In the genomic region with DNA sequence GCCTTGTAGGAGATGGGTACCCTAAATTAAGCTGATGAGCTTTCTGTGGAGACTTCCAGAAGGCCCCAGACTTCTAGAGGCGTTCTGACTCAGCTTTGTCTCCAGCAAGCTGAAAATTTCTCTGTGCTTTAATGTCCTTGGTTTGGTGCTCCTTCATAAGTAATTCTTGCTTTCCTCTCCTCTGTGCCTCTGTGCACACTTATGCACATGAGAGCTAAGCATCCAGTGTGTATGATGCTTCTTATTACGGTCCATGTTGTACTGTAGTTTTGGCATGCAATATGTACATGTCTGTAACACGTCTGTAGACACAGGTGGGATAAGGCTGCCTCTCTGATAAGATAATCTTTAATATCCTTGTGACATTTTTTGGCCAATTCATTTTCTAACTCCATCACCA, we compare ENCODE assay signal across 24 mouse cellular contexts. TPM values are rescaled to one million over a fixed set of nuclear protein-coding genes. Genes with fewer than 3 reads are reported as not detected.
"Had no signal": no experiment of that assay in that cellular context is flagged by ENCODE, and none has a peak within 500 bp of the region (broad histone marks: within the 10 kb centered on the region; RNA-seq: fewer than 3 reads in every experiment).

No protein-coding gene starts in this region.

- H3K27me3 ChIP-seq: stomach, embryonic 15.5 days had no signal

- H3K9ac ChIP-seq: neural tube, embryonic 13.5 days; neural tube, embryonic 15.5 days; stomach, embryonic 15.5 days had no signal

- H3K4me3 ChIP-seq: neural tube, embryonic 13.5 days; neural tube, embryonic 15.5 days; stomach, embryonic 15.5 days had no signal

- H3K9me3 ChIP-seq: neural tube, embryonic 13.5 days; neural tube, embryonic 15.5 days; stomach, embryonic 15.5 days had no signal

- H3K36me3 ChIP-seq: neural tube, embryonic 13.5 days; neural tube, embryonic 15.5 days; stomach, embryonic 15.5 days had no signal

- DNase-seq: retina, postnatal 1 day; right cerebral cortex, adult 18-20 months; right cerebral cortex, postnatal 14 days; right cerebral cortex, postnatal 25 days; right cerebral cortex, postnatal 4 days; spleen, adult 18-20 months; thymus, adult 18-20 months; thymus, adult 2 months; thymus, postnatal 25 days; thymus, postnatal 36 days; thymus, postnatal 4 days had no signal

- H3K4me2 ChIP-seq: neural tube, embryonic 13.5 days; neural tube, embryonic 15.5 days; stomach, embryonic 15.5 days had no signal

- H3K27ac ChIP-seq: neural tube, embryonic 13.5 days; neural tube, embryonic 15.5 days; stomach, embryonic 15.5 days; stomach, postnatal 0 days had no signal

RNA-seq across cellular contexts. Expression of gene 5330417H12Rik, which starts 27.0 kb away (rescaled TPM):
- total RNA-seq: neutrophil, adult 5-6 weeks had no signal
- polyA plus RNA-seq: neural tube, embryonic 13.5 days; neural tube, embryonic 14.5 days; neural tube, embryonic 15.5 days; small intestine, adult 2 months; spleen, adult 2 months; stomach, embryonic 14.5 days; stomach, embryonic 15.5 days; stomach, embryonic 16.5 days; stomach, postnatal 0 days; testis, adult 2 months; thymus, adult 2 months; thymus, postnatal 0 days; urinary bladder, adult 2 months had no signal

RNA-seq across cellular contexts. Expression of gene Olfml1, which starts 30.7 kb away (rescaled TPM):
- total RNA-seq: neutrophil, adult 5-6 weeks had no signal
